Mouse (Mus musculus) MEL (cell line): ENCODE measurements around the gene Lin54. TPM values are rescaled to one million over a fixed set of nuclear protein-coding genes. Genes with fewer than 3 reads are reported as not detected.

Experiments
- DNase-seq: peaks from one replicate; pipeline ENCODE4 v3.0.0; 2011; ENCODE audit warnings: low read depth, low spot score
- H3K27ac ChIP-seq: 2 replicates; pipeline ENCODE4 v1.5.1; 2012; ENCODE audit warnings: low read depth, mild to moderate bottlenecking, control low read depth, low read length, moderate library complexity; ENCODE audit not compliant: control insufficient read depth
- H3K27me3 ChIP-seq, 2 experiments: fragments of 150-350 bp in 1 of 2; sonication (generic) in 1 of 2; 2 replicates each; pipeline ENCODE4 v1.6.1; 2012; ENCODE audit warnings: low read length in 2 of 2, mild to moderate bottlenecking in 2 of 2, improper control_type of control experiment in 1 of 2, moderate library complexity in 1 of 2; ENCODE audit not compliant: insufficient read depth in 2 of 2, control insufficient read depth in 1 of 2
- H3K36me3 ChIP-seq, 2 experiments: 2 replicates each; pipeline ENCODE4 v1.6.1; 2012 to 2014; ENCODE audit warnings: low read length in 2 of 2, improper control_type of control experiment in 1 of 2, inconsistent platforms in 1 of 2, mild to moderate bottlenecking in 1 of 2; ENCODE audit not compliant: insufficient read depth in 2 of 2, control insufficient read depth in 1 of 2
- H3K4me1 ChIP-seq, 2 experiments: fragments of 150-350 bp in 1 of 2; sonication (generic) in 1 of 2; 2 replicates each; pipeline ENCODE4 v1.6.1; 2012; ENCODE audit warnings: low read length in 2 of 2, improper control_type of control experiment in 1 of 2, mild to moderate bottlenecking in 1 of 2; ENCODE audit not compliant: insufficient read depth in 2 of 2, control insufficient read depth in 1 of 2
- H3K4me3 ChIP-seq, 2 experiments: fragments of 150-350 bp in 1 of 2; sonication (generic) in 1 of 2; 2 replicates each; pipeline ENCODE4 v1.5.1; 2012; ENCODE audit warnings: low read depth in 2 of 2, low read length in 2 of 2, mild to moderate bottlenecking in 2 of 2, moderate library complexity in 2 of 2, control low read depth in 1 of 2, improper control_type of control experiment in 1 of 2; ENCODE audit not compliant: control insufficient read depth in 1 of 2, insufficient read depth in 1 of 2
- H3K79me2 ChIP-seq: 2 replicates; pipeline ENCODE4 v1.6.1; 2012; ENCODE audit warnings: mild to moderate bottlenecking, low read length, moderate library complexity; ENCODE audit not compliant: control insufficient read depth, poor library complexity, insufficient read depth
- H3K9ac ChIP-seq: 2 replicates; pipeline ENCODE4 v1.6.1; 2012; ENCODE audit warnings: low read depth, mild to moderate bottlenecking, control low read depth, low read length, moderate library complexity; ENCODE audit not compliant: control insufficient read depth, poor library complexity, severe bottlenecking
- H3K9me3 ChIP-seq: fragments of 150-350 bp; sonication (generic); replicated peaks from 2 replicates; pipeline ENCODE4 v1.6.1; 2012; ENCODE audit warnings: mild to moderate bottlenecking, low read length, improper control_type of control experiment, moderate library complexity; ENCODE audit not compliant: insufficient read depth
- BHLHE40 ChIP-seq: IDR thresholded peaks from 2 replicates; pipeline ENCODE4 v1.6.1; 2012; ENCODE audit warnings: low read depth, mild to moderate bottlenecking, inconsistent platforms, low read length, improper control_type of control experiment, borderline replicate concordance
- CHD1 ChIP-seq: IDR thresholded peaks from 2 replicates; pipeline ENCODE4 v1.6.1; 2012; ENCODE audit warnings: low read depth, mild to moderate bottlenecking, inconsistent platforms, low read length, improper control_type of control experiment
- CHD2 ChIP-seq: IDR thresholded peaks from 2 replicates; pipeline ENCODE4 v1.6.1; 2011; ENCODE audit warnings: low read length, improper control_type of control experiment
- CTCF ChIP-seq, 3 experiments: IDR thresholded peaks in 2 of 3; conservative IDR thresholded peaks in 1 of 3; 2 replicates each; pipeline ENCODE4 v1.5.1; 2011 to 2012; ENCODE audit warnings: low read length in 3 of 3, low read depth in 2 of 3, mild to moderate bottlenecking in 2 of 3, improper control_type of control experiment in 1 of 3, inconsistent platforms in 1 of 3, mixed read lengths in 1 of 3, moderate library complexity in 1 of 3; ENCODE audit not compliant: control insufficient read depth in 1 of 3, insufficient read depth in 1 of 3, poor library complexity in 1 of 3, severe bottlenecking in 1 of 3
- ELF1 ChIP-seq: IDR thresholded peaks from 2 replicates; pipeline ENCODE4 v1.6.1; 2014; ENCODE audit warnings: low read depth, mild to moderate bottlenecking, inconsistent platforms, low read length, improper control_type of control experiment, moderate library complexity
- EP300 ChIP-seq, 2 experiments: IDR thresholded peaks; 2 replicates each; pipeline ENCODE4 v1.6.1; 2011; ENCODE audit warnings: improper control_type of control experiment in 2 of 2, low read length in 2 of 2, low read depth in 1 of 2, mild to moderate bottlenecking in 1 of 2
- ETS1 ChIP-seq: IDR thresholded peaks from 2 replicates; pipeline ENCODE4 v1.6.1; 2012; ENCODE audit warnings: low read depth, mild to moderate bottlenecking, inconsistent platforms, low read length, improper control_type of control experiment, moderate library complexity
- GATA1 ChIP-seq: IDR thresholded peaks from 2 replicates; pipeline ENCODE4 v1.6.1; 2011; ENCODE audit warnings: low read depth, low read length, improper control_type of control experiment
- HCFC1 ChIP-seq: IDR thresholded peaks from 2 replicates; pipeline ENCODE4 v1.6.1; 2012; ENCODE audit warnings: low read depth, mild to moderate bottlenecking, inconsistent platforms, low read length, improper control_type of control experiment, moderate library complexity
- MXI1 ChIP-seq: IDR thresholded peaks from 2 replicates; pipeline ENCODE4 v1.6.1; 2011; ENCODE audit warnings: mild to moderate bottlenecking, low read depth, low read length, improper control_type of control experiment
- MYC ChIP-seq: IDR thresholded peaks from 2 replicates; pipeline ENCODE4 v1.6.1; 2011; ENCODE audit warnings: low read depth, mild to moderate bottlenecking, low read length, improper control_type of control experiment, moderate library complexity
- POLR2A ChIP-seq, 2 experiments: IDR thresholded peaks; 2 replicates each; pipeline ENCODE4 v1.6.1; 2011 to 2012; ENCODE audit warnings: low read length in 2 of 2, mild to moderate bottlenecking in 2 of 2, control low read depth in 1 of 2, improper control_type of control experiment in 1 of 2, low read depth in 1 of 2, moderate library complexity in 1 of 2; ENCODE audit not compliant: control insufficient read depth in 1 of 2, insufficient read depth in 1 of 2, poor library complexity in 1 of 2
- SIN3A ChIP-seq: IDR thresholded peaks from 2 replicates; pipeline ENCODE4 v1.6.1; 2012; ENCODE audit warnings: low read length, improper control_type of control experiment, inconsistent platforms
- TCF12 ChIP-seq: IDR thresholded peaks from 2 replicates; pipeline ENCODE4 v1.6.1; 2014; ENCODE audit warnings: low read depth, mild to moderate bottlenecking, inconsistent platforms, low read length, improper control_type of control experiment, moderate library complexity
- USF2 ChIP-seq, 2 experiments: IDR thresholded peaks; 2 replicates each; pipeline ENCODE4 v1.6.1; 2011 to 2012; ENCODE audit warnings: improper control_type of control experiment in 2 of 2, low read length in 2 of 2, borderline replicate concordance in 1 of 2, inconsistent platforms in 1 of 2, low read depth in 1 of 2, mild to moderate bottlenecking in 1 of 2; ENCODE audit not compliant: insufficient read depth in 1 of 2
- ZMIZ1 ChIP-seq: IDR thresholded peaks from 2 replicates; pipeline ENCODE4 v1.6.1; 2012; ENCODE audit warnings: low read depth, mild to moderate bottlenecking, inconsistent platforms, low read length, improper control_type of control experiment, moderate library complexity
- ZNF384 ChIP-seq: IDR thresholded peaks from 2 replicates; pipeline ENCODE4 v1.6.1; 2012; ENCODE audit warnings: low read depth, mild to moderate bottlenecking, inconsistent platforms, low read length, improper control_type of control experiment
- polyA plus RNA-seq, 2 experiments: library from polyadenylated mRNA; stranded (reverse) in 1 of 2; unstranded in 1 of 2; fragments of >175 nt in 1 of 2; fragments of >200 nt in 1 of 2; gene quantifications; 2 replicates each; pipeline versions ENCODE4 v1.2.1 to v1.2.4; 2012; ENCODE audit warnings: low replicate concordance in 2 of 2, low read depth in 1 of 2; ENCODE audit not compliant: insufficient read length in 2 of 2, insufficient read depth in 1 of 2, missing spikeins in 1 of 2
- total RNA-seq: library from RNA; depleted of rRNA; stranded (reverse); fragments of 300-350 nt; gene quantifications from 2 replicates; pipeline ENCODE4 v1.2.3, GENCODE M21; 2012

Lin54 gene
- total and polyA plus RNA-seq, 3 experiments = 14.1 to 16.0 TPM; not detected in 1

- no peaks in the 10 kb centered on the region for H3K27me3 ChIP-seq
- H3K36me3 ChIP-seq = peaks cover 0 to 21% of the 10 kb centered on the region in 2 experiments; a peak in 2 of 4 replicates
- peaks cover 4 to 8% of the 10 kb centered on the region in 2 experiments; a peak in 3 of 4 replicates for H3K4me1 ChIP-seq
- TF ChIP-seq CTCF (IDR thresholded peaks at IDR 0.05 in 2 of 3, conservative IDR thresholded peaks at IDR 0.05 in 1 of 3; ENCODE audit: control insufficient read depth in 1 of 3, insufficient read depth in 1 of 3, low read depth in 2 of 3, low read length in 3 of 3, poor library complexity in 1 of 3, severe bottlenecking in 1 of 3) (peak in 1 of 3 experiments; percentile 13; a peak in 1 of 6 replicates), CHD2 (no peak), USF2 (IDR thresholded peaks at IDR 0.05; ENCODE audit: borderline replicate concordance in 1 of 2, insufficient read depth in 1 of 2, low read depth in 1 of 2, low read length in 2 of 2) (no peak), MYC (no peak), POLR2A (IDR thresholded peaks at IDR 0.05; ENCODE audit: control insufficient read depth in 1 of 2, insufficient read depth in 1 of 2, low read depth in 1 of 2, low read length in 2 of 2, poor library complexity in 1 of 2) (0 out of 4 replicates have a peak, but pooled peaks of 1 of the 2 experiments have one; percentile 13)
- H3K9ac ChIP-seq = peak overlapping the region; percentile 72
- peak; percentile 67 for DNase-seq
- H3K4me3 ChIP-seq = peak overlapping the region; percentile 68 to 99
- no peaks in the 10 kb centered on the region for H3K9me3 ChIP-seq
- peaks cover 39% of the 10 kb centered on the region for H3K79me2 ChIP-seq
- H3K27ac ChIP-seq = peak overlapping the region; percentile 48
These were observed 571 bp downstream of the Lin54 start for GRCm38 (mm10) chr5:100499831-100500304.

DNA sequence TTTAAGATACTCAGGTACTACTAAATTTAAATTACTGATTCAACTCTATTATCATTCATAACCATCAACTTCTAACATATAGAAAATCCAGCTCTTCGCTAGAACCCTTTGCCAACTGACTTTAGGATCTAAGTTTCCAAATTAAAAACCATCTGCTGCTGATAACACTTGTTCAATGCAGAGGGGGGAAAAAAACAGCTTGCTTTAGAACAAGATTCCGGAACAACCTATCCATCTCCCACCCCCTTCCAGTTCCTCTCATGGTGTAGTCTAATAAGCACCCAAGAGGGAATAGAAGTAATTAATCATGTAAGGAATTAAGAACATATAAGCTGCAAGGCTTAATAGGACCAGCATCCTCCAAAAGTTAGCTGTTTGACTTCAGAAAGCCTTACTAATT is 1.2 kb downstream of the Lin54 start:
- peak overlapping the region; percentile 72 for H3K9ac ChIP-seq
- H3K4me3 ChIP-seq = peak overlapping the region; percentile 68 to 99
- peaks cover 0 to 21% of the 10 kb centered on the region in 2 experiments; a peak in 2 of 4 replicates for H3K36me3 ChIP-seq
- TF ChIP-seq CHD2 (no peak; the same call in 1 of the 2 replicates), CHD1 (0 out of 2 replicates have a peak, but pooled peaks have one; percentile 31), SIN3A (peak; percentile 74; the same call in 1 of the 2 replicates), BHLHE40 (no peak), EP300 (IDR thresholded peaks at IDR 0.05; ENCODE audit: low read depth in 1 of 2, low read length in 2 of 2) (peak in 1 of 2 experiments; percentile 39; a peak in 2 of 4 replicates), ZNF384 (peak; percentile 58), ETS1 (peak; percentile 46), GATA1 (0 out of 2 replicates have a peak, but pooled peaks have one; percentile 41), MXI1 (peak; percentile 70; the same call in 1 of the 2 replicates), ELF1 (no peak), ZMIZ1 (no peak), TCF12 (0 out of 2 replicates have a peak, but pooled peaks have one; percentile 15), HCFC1 (0 out of 2 replicates have a peak, but pooled peaks have one; percentile 20)
- H3K79me2 ChIP-seq = peaks cover 45% of the 10 kb centered on the region
- peak; percentile 77 for DNase-seq
- H3K9me3 ChIP-seq = no peaks in the 10 kb centered on the region
- peak overlapping the region; percentile 68 for H3K27ac ChIP-seq
- peaks cover 4 to 8% of the 10 kb centered on the region in 2 experiments; a peak in 3 of 4 replicates for H3K4me1 ChIP-seq
- H3K27me3 ChIP-seq = no peaks in the 10 kb centered on the region
